Mouse (Mus musculus) lung, adult 18-20 months (tissue): ENCODE measurements around the gene Cdkn2aipnl.

Experiments used
- DNase-seq, 2 experiments: peaks; one replicate each; pipeline ENCODE4 v3.0.0; 2022; ENCODE audit warnings: mixed read lengths in 2 of 2

Gene Cdkn2aipnl

DNA sequence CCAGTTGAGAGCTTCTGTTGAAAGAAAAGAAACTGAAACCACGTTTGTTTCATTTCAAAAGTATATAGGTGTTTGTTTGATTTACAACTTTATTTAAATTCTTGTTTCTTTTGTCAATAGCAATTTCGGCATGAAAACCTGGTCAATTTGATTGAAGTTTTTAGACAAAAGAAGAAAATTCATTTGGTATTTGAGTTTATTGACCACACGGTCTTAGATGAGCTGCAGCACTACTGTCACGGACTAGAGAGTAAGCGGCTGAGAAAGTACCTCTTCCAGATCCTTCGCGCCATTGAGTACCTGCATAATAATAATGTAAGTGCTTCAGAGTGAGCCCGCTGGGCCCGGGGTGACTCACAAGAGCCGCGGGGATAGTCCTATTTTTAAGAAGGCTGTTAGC, 43.5 kb downstream of the Cdkn2aipnl start:
- no peak for DNase-seq

DNA sequence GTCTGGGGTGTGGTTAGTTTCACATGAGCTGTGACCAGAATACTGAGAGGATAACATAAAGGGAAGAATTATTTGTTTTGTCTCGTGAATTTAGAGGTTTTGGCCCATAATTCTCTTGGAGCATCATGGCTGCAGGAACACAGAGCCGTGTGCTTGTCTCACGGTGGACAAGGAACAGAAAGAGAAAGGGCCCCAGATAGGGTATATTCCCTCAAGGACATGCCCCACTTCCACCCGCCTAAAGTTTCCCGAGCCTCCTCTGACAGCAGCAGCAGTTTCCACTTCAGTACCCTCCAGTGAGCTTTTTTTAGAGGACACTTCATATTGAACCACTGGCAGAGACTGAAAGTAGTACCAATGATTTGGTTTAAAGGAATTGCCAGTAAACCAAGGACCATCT, 44.1 kb downstream of the Cdkn2aipnl start:
- no peak for DNase-seq

DNA sequence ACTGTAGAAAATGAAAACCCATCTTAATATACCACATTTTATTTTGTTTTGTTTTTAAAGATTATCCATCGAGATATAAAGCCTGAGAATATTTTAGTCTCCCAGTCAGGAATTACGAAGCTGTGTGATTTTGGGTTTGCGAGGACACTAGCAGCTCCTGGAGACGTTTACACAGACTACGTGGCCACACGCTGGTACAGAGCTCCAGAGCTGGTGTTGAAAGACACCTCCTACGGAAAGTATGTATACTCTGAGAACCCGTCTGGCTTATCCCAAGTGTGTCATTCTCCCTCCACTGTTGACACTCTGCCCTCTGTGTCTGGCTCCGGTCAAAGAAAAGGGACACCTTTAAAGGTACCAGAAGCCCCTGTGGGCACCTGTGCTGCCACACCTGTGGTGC, 50.8 kb downstream of the Cdkn2aipnl start:
- no peak for DNase-seq
